Mouse (Mus musculus) heart, embryonic 14.5 days (tissue): ENCODE measurements around the gene Syne2. TPM values are rescaled to one million over a fixed set of nuclear protein-coding genes. Genes with fewer than 3 reads are reported as not detected.
"Not testable (repeated sequence)": the region's sequence is repeated elsewhere in the genome, so short reads cannot be mapped to it uniquely, and the experiment has no call there.

Experiments
- ATAC-seq: fragments of 200-750 bp; cut with Nextera tagmentation; 2 replicates; pipeline ENCODE4 v1.8.0; 2017; ENCODE audit warnings: low read depth, moderate TSS enrichment; ENCODE audit not compliant: insufficient number of reproducible peaks, insufficient read depth, low FRiP score
- H3K27ac ChIP-seq, 2 experiments: fragments of 200-500 bp in 1 of 2; fragments of 300-500 bp in 1 of 2; sonication (generic) in 1 of 2; replicated peaks in 1 of 2; 2 replicates each; pipeline ENCODE4 v1.5.1; 2012 to 2014; ENCODE audit warnings: low read depth in 2 of 2, low read length in 2 of 2, control low read depth in 1 of 2, mild to moderate bottlenecking in 1 of 2, mixed read lengths in 1 of 2; ENCODE audit not compliant: control insufficient read depth in 1 of 2, insufficient read depth in 1 of 2
- H3K27me3 ChIP-seq: fragments of 300-500 bp; sonication (generic); 2 replicates; pipeline ENCODE4 v1.6.1; 2014; ENCODE audit warnings: mild to moderate bottlenecking, low read length, control low read depth; ENCODE audit not compliant: control insufficient read depth, insufficient read depth
- H3K36me3 ChIP-seq: fragments of 300-500 bp; sonication (generic); 2 replicates; pipeline ENCODE4 v1.6.1; 2014; ENCODE audit warnings: mild to moderate bottlenecking, control low read depth, low read length, mixed read lengths; ENCODE audit not compliant: control insufficient read depth, insufficient read depth
- H3K4me1 ChIP-seq, 2 experiments: fragments of 200-500 bp in 1 of 2; fragments of 300-500 bp in 1 of 2; sonication (generic) in 1 of 2; 2 replicates each; pipeline ENCODE4 v1.6.1; 2012 to 2014; ENCODE audit warnings: low read length in 2 of 2, control low read depth in 1 of 2, mixed read lengths in 1 of 2; ENCODE audit not compliant: control insufficient read depth in 2 of 2, insufficient read depth in 2 of 2
- H3K4me2 ChIP-seq: fragments of 300-500 bp; sonication (generic); 2 replicates; pipeline ENCODE4 v1.6.1; 2014; ENCODE audit warnings: mild to moderate bottlenecking, low read length
- H3K4me3 ChIP-seq, 2 experiments: fragments of 200-500 bp in 1 of 2; fragments of 300-500 bp in 1 of 2; sonication (generic) in 1 of 2; 2 replicates each; pipeline ENCODE4 v1.5.1; 2012 to 2014; ENCODE audit warnings: low read length in 2 of 2, mild to moderate bottlenecking in 2 of 2, control low read depth in 1 of 2, low read depth in 1 of 2, moderate library complexity in 1 of 2; ENCODE audit not compliant: control insufficient read depth in 1 of 2, insufficient read depth in 1 of 2
- H3K9ac ChIP-seq: fragments of 300-500 bp; sonication (generic); 2 replicates; pipeline ENCODE4 v1.6.1; 2014; ENCODE audit warnings: mild to moderate bottlenecking, low read length
- H3K9me3 ChIP-seq: fragments of 300-500 bp; sonication (generic); 2 replicates; pipeline ENCODE4 v1.6.1; 2016; ENCODE audit warnings: low read length, control low read depth; ENCODE audit not compliant: control insufficient read depth
- WGBS: fragments of 180-500 bp; shearing (Covaris S2); extraction: QIAGEN DNeasy Blood & Tissue Kit; methylation state at CpG from one replicate; pipeline ENCODE4 v1.1.7; 2014; 5-methylcytosine and 5-hydroxymethylcytosine counted together
- microRNA-seq: library from miRNA; unstranded; fragments of <30 nt; microRNA quantifications from one replicate; pipeline ENCODE4, GENCODE M21; 2016
- polyA plus RNA-seq: library from polyadenylated mRNA; unstranded; fragments of >200 nt; fragmentation: Nextera tagmentation; extraction: Ambion mirVana; gene quantifications from 2 replicates; pipeline ENCODE4 v1.2.1, GENCODE M21; 2014

Syne2 gene
- polyA plus RNA-seq, 1 experiment from 2014 or later: 55.9 TPM

DNA sequence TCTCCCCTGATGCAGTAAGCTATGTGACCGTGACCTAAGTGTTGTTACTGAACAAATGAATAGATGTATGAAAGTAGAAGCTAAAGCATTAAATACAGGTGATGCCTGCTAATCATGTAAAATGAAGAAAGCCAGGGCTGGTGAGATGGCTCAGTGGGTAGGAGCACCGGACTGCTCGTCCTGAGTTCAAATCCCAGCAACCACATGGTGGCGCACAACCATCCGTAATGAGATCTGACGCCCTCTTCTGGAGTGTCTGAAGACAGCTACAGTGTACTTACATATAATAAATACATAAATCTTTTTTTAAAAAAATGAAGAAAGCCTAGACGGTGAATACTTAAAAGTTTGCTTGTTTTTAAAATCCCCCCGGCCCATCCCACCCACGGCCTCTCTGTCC lies 315.1 kb downstream of the Syne2 start:
- not testable (repeated sequence) for H3K9ac ChIP-seq, H3K4me1 ChIP-seq, H3K36me3 ChIP-seq, H3K4me3 ChIP-seq, H3K27ac ChIP-seq, H3K4me2 ChIP-seq, H3K27me3 ChIP-seq, ATAC-seq, H3K9me3 ChIP-seq
- WGBS: 79% methylated on average over 9 of the region's 9 CpGs

GRCm38 (mm10) chr12:76136701-76137100 lies 318.8 kb downstream of the Syne2 start:
- no peaks in the 10 kb centered on the region for H3K36me3 ChIP-seq
- peaks cover 3 to 6% of the 10 kb centered on the region in 2 experiments; a peak in 3 of 4 replicates for H3K4me1 ChIP-seq
- no peak overlapping the region for H3K4me2 ChIP-seq
- 53% methylated on average over 6 of the region's 6 CpGs for WGBS
- no peak overlapping the region for H3K9ac ChIP-seq
- no peaks in the 10 kb centered on the region for H3K27me3 ChIP-seq
- no peaks in the 10 kb centered on the region for H3K9me3 ChIP-seq
- no peak for ATAC-seq
- H3K27ac ChIP-seq: no peak overlapping the region
- no peak overlapping the region for H3K4me3 ChIP-seq

GRCm38 (mm10) chr12:76152389-76152788 lies 334.5 kb downstream of the Syne2 start:
- WGBS: 8% methylated on average over 30 of the region's 30 CpGs
- Histone ChIP-seq H3K4me2 (peak overlapping the region; percentile 65), H3K9ac (peak overlapping the region; percentile 50), H3K4me3 (peak overlapping the region; percentile 37 to 45)
- H3K9me3 ChIP-seq, H3K4me1 ChIP-seq, ATAC-seq, H3K36me3 ChIP-seq, H3K27me3 ChIP-seq, H3K27ac ChIP-seq: not testable (repeated sequence)

Small RNAs within 50 kb of the gene (microRNA-seq; reads per million reads assigned to microRNA genes)
- 2.2 reads per million for gene Mir5101

Other genes starting within 250 kb of the Syne2 start
- gene Ppp2r5e, start 221.9 kb upstream of the Syne2 start, polyA plus RNA-seq: 13.1 and 13.8 TPM in 2 replicates
- gene Wdr89, start 148.6 kb upstream of the Syne2 start, polyA plus RNA-seq: 7.6 and 7.8 TPM in 2 replicates
- 22.5 and 25.3 TPM in 2 replicates for gene Sgpp1, start 82.4 kb upstream of the Syne2 start, polyA plus RNA-seq